Mouse (Mus musculus) midbrain, embryonic 14.5 days (tissue): ENCODE measurements around the gene Prodh2. TPM values are rescaled to one million over a fixed set of nuclear protein-coding genes. Genes with fewer than 3 reads are reported as not detected.
A peak's percentile ranks its signal among the peaks of the same experiment; 100 is the strongest.
"Not testable (repeated sequence)": the region's sequence is repeated elsewhere in the genome, so short reads cannot be mapped to it uniquely, and the experiment has no call there.

Experiments
- ATAC-seq: fragments of 200-750 bp; cut with Nextera tagmentation; 2 replicates; pipeline ENCODE4 v1.8.0; 2017; ENCODE audit warnings: moderate number of reproducible peaks, moderate library complexity; ENCODE audit not compliant: low FRiP score, low TSS enrichment
- DNase-seq: peaks from one replicate; pipeline ENCODE4 v3.0.0-alpha.2; 2015
- H3K27ac ChIP-seq: fragments of 300-500 bp; sonication (generic); replicated peaks from 2 replicates; pipeline ENCODE4 v1.5.1; 2014; ENCODE audit warnings: mild to moderate bottlenecking, low read depth, low read length, moderate library complexity
- H3K27me3 ChIP-seq: fragments of 300-500 bp; sonication (generic); 2 replicates; pipeline ENCODE4 v1.6.1; 2014; ENCODE audit warnings: low read length, control low read depth, mixed read lengths; ENCODE audit not compliant: control insufficient read depth, insufficient read depth
- H3K36me3 ChIP-seq: fragments of 300-500 bp; sonication (generic); 2 replicates; pipeline ENCODE4 v1.6.1; 2014; ENCODE audit warnings: low read length, control low read depth; ENCODE audit not compliant: control insufficient read depth, insufficient read depth
- H3K4me1 ChIP-seq: fragments of 300-500 bp; sonication (generic); 2 replicates; pipeline ENCODE4 v1.6.1; 2014; ENCODE audit warnings: mild to moderate bottlenecking, antibody characterized with exemption, low read length, control low read depth; ENCODE audit not compliant: control insufficient read depth, insufficient read depth
- H3K4me2 ChIP-seq: fragments of 300-500 bp; sonication (generic); 2 replicates; pipeline ENCODE4 v1.6.1; 2014; ENCODE audit warnings: mild to moderate bottlenecking, low read length, moderate library complexity
- H3K4me3 ChIP-seq: fragments of 300-500 bp; sonication (generic); replicated peaks from 2 replicates; pipeline ENCODE4 v1.5.1; 2014; ENCODE audit warnings: low read depth, low read length
- H3K9ac ChIP-seq: fragments of 300-500 bp; sonication (generic); replicated peaks from 2 replicates; pipeline ENCODE4 v1.6.1; 2014; ENCODE audit warnings: mild to moderate bottlenecking, low read length, moderate library complexity
- H3K9me3 ChIP-seq: fragments of 300-500 bp; sonication (generic); 2 replicates; pipeline ENCODE4 v1.6.1; 2016; ENCODE audit warnings: low read length, control low read depth, mixed read lengths; ENCODE audit not compliant: control insufficient read depth
- WGBS: fragments of 180-500 bp; shearing (Covaris S2); extraction: QIAGEN DNeasy Blood & Tissue Kit; methylation state at CpG from one replicate; pipeline ENCODE4 v1.1.7; 2014; 5-methylcytosine and 5-hydroxymethylcytosine counted together
- polyA plus RNA-seq: library from polyadenylated mRNA; unstranded; fragments of >200 nt; fragmentation: Nextera tagmentation; extraction: Ambion mirVana; gene quantifications from 2 replicates; pipeline ENCODE4 v1.2.1, GENCODE M21; 2014

Gene Prodh2
- polyA plus RNA-seq, 1 experiment from 2014 or later, result not detected

DNA sequence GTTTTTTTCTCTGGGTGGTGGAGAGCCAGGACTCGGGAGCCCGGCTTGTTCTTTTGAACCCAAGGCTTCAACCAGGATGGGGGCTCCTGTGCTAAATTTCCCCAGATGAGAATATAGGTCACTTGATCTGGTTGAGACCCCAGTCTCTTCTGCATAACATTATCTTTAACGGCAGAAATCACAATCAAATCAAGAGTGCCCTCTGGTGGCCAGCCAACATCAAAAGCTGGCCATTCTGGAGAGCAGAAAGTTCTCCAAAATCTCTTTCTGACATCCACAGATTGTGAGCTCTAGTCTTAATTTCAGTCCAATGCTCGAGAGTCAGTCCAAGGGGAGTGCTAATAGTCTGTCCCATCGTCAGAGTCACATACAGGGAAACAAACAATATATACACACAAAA, 7.7 kb downstream of the Prodh2 start:
- not testable (repeated sequence) for H3K4me1 ChIP-seq, H3K4me3 ChIP-seq, H3K27me3 ChIP-seq, H3K36me3 ChIP-seq, H3K27ac ChIP-seq, H3K9ac ChIP-seq, H3K4me2 ChIP-seq, H3K9me3 ChIP-seq, ATAC-seq
- DNase-seq, result peak; percentile 39
- 76% methylated on average over 5 of the region's 5 CpGs for WGBS

DNA sequence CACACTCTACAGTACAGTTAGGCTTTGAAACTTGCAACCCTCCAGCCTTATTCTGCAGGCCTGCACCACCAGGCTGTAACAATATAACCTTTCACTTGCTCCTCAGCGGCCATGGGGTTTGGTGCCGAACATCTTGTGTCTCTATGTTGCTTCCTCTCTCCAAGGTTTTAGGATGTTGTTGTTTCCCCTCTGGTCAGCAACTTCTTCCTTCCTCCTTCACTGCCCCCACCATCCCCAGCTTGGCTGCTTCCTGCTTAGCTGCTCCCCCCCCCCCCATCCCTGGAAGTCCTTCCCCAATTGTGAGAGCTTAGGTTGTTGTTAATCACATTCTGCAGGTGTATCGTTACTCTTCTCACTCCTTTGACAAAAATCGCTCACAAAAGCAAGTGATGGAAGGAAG, 14.6 kb downstream of the Prodh2 start:
- H3K9ac ChIP-seq, result no peak overlapping the region
- no peaks in the 10 kb centered on the region for H3K36me3 ChIP-seq
- H3K4me2 ChIP-seq, result no peak overlapping the region
- no peaks in the 10 kb centered on the region for H3K27me3 ChIP-seq
- no peaks in the 10 kb centered on the region for H3K4me1 ChIP-seq
- no peak for ATAC-seq
- no peak overlapping the region for H3K4me3 ChIP-seq
- DNase-seq, result no peak
- no peaks in the 10 kb centered on the region for H3K9me3 ChIP-seq
- no peak overlapping the region for H3K27ac ChIP-seq
- WGBS, result 85% methylated on average over 4 of the region's 4 CpGs

DNA sequence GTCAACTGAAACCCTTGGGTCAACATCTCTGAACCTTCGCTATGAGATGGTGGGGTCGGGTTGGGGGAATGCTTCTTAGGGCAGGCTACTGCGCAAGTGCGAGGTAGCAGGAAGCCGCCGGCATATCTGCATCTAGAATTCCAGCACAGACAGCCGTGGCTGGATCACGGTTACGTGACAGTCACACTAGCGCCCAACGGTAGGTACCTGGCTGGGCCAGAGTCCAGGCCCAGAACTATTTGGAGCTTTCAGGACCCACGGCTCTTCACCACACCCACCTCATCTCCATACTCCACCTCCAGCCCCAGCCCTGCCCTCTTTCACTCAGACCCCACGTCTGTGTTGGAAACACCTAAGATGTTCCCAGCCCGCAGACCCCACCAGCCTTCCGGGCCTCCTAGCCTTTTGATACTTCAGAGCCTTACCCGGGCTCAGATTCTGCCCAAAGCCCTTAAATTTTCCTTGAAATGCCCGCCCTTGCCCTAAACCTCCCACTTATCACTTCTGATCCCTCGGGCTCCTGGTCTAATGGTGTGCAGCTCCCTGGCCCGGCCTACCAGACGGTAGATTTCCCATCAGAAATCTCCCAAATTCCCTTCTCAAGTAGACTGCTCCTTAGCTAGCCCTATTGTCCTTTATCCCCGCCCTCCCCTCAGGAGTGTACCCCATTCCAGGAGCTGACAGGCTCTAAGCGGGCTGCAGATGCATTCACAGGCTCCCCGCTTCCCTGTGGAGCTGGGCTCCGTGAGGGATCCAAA, 21.8 kb downstream of the Prodh2 start:
- H3K27ac ChIP-seq, result no peak overlapping the region
- no peak overlapping the region for H3K9ac ChIP-seq
- H3K9me3 ChIP-seq, result no peaks in the 10 kb centered on the region
- H3K4me3 ChIP-seq, result no peak overlapping the region
- ATAC-seq (no peak), DNase-seq (no peak)
- H3K36me3 ChIP-seq, result no peaks in the 10 kb centered on the region
- 55% methylated on average over 24 of the region's 24 CpGs for WGBS
- H3K4me2 ChIP-seq, result no peak overlapping the region
- H3K27me3 ChIP-seq, result no peaks in the 10 kb centered on the region
- no peaks in the 10 kb centered on the region for H3K4me1 ChIP-seq

DNA sequence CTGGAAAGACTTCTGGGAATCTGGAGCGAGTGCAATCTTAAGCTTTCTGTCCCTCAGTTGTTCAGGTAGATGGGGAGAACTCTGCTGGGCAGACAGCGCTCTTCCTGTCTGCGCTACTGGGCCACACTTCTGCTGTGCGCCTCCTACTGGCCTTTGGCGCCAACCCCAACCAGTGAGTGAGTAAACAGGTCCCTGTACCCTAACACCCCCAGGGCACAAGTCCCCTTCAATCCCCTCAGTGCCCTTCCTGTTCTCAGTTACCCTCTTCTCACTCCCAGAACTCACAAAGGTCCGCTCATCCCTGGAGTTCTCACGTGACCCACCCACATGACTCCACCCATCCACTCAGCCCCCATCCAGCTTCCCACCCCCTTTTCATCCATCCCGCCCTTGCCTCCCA, 24.9 kb downstream of the Prodh2 start:
- Histone ChIP-seq H3K9ac (no peak overlapping the region), H3K36me3 (peaks cover 14% of the 10 kb centered on the region), H3K27me3 (no peaks in the 10 kb centered on the region), H3K9me3 (no peaks in the 10 kb centered on the region), H3K4me3 (no peak overlapping the region), H3K4me1 (no peaks in the 10 kb centered on the region), H3K27ac (no peak overlapping the region), H3K4me2 (no peak overlapping the region)
- no peak for ATAC-seq
- no peak for DNase-seq
- WGBS, result 42% methylated on average over 8 of the region's 8 CpGs

DNA sequence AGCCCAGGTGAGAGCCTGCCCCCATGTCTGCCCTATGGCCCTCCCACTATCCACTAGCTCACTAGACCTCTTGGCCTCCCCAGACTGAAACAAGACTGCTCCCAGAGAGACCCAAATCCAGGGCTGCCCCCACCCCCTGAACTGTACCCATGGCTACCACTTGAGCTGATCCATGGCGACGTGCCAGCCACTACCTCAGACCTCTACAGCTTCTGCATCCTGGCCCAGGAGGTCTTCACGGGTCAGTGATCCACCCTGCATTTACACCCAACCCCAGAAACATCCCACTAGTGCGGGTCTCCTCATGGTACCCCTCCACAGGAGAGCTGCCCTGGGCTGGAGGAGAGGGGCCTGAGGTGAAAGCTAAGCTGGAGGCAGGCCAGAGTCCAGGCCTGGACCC, 27.0 kb downstream of the Prodh2 start:
- no peaks in the 10 kb centered on the region for H3K27me3 ChIP-seq
- peak overlapping the region; percentile 32 for H3K27ac ChIP-seq
- DNase-seq (peak; percentile 29), ATAC-seq (0 out of 2 replicates have a peak, but pooled peaks have one; percentile 13)
- no peak overlapping the region for H3K4me3 ChIP-seq
- no peaks in the 10 kb centered on the region for H3K4me1 ChIP-seq
- H3K36me3 ChIP-seq, result peaks cover 34% of the 10 kb centered on the region
- no peak overlapping the region for H3K4me2 ChIP-seq
- no peaks in the 10 kb centered on the region for H3K9me3 ChIP-seq
- no peak overlapping the region for H3K9ac ChIP-seq
- 24% methylated on average over 4 of the region's 4 CpGs for WGBS

DNA sequence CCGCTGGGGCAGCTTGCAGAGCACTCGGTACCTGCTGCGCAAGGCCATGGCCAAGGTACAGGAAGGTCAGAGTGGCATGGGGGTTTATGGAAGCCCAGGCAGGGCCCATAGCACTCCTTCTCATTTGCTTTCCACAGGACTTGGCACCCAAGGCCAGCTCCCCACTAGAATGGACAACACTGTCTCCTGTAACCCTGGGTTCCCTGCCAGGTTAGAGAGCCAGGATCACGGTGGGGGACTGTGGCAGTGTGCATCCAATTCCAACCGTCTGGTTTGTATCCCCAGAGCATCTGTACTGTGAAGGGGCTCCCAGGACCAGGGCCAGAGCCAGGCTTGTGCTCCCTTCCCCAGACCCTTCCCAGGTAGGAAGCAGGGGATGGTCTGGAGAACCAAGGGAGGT, 27.4 kb downstream of the Prodh2 start:
- H3K4me1 ChIP-seq, result no peaks in the 10 kb centered on the region
- H3K4me3 ChIP-seq, result no peak overlapping the region
- peak overlapping the region; percentile 32 for H3K27ac ChIP-seq
- H3K9me3 ChIP-seq, result no peaks in the 10 kb centered on the region
- 71% methylated on average over 5 of the region's 5 CpGs for WGBS
- no peak overlapping the region for H3K9ac ChIP-seq
- no peak overlapping the region for H3K4me2 ChIP-seq
- H3K27me3 ChIP-seq, result no peaks in the 10 kb centered on the region
- DNase-seq, result no peak
- no peak for ATAC-seq
- peaks cover 39% of the 10 kb centered on the region for H3K36me3 ChIP-seq

DNA sequence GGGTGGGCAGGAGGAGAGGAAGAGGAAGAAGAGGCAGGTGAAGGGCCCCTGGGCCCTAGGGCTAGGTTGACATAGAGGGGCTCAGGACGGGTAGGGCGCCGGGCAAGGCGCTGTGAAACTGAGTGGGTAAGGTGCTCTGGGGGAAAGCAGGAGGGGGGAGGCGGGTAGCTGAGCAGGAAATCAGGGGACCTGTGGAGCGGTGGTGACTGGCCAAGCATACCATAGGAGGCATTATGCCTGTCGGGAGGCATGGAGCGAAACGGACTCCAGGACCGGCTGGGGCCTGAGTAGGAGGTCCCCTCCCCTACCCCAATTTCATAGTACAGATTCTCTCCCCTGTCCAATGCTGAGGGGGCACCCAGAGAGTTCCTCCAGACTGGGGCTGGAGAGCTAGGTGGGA, 29.4 kb downstream of the Prodh2 start:
- ATAC-seq, result no peak
- Histone ChIP-seq H3K4me2 (no peak overlapping the region), H3K4me3 (no peak overlapping the region), H3K4me1 (no peaks in the 10 kb centered on the region), H3K27me3 (no peaks in the 10 kb centered on the region), H3K36me3 (peaks cover 59% of the 10 kb centered on the region), H3K27ac (no peak overlapping the region), H3K9ac (no peak overlapping the region), H3K9me3 (no peaks in the 10 kb centered on the region)
- 79% methylated on average over 10 of the region's 10 CpGs for WGBS
- DNase-seq, result no peak

DNA sequence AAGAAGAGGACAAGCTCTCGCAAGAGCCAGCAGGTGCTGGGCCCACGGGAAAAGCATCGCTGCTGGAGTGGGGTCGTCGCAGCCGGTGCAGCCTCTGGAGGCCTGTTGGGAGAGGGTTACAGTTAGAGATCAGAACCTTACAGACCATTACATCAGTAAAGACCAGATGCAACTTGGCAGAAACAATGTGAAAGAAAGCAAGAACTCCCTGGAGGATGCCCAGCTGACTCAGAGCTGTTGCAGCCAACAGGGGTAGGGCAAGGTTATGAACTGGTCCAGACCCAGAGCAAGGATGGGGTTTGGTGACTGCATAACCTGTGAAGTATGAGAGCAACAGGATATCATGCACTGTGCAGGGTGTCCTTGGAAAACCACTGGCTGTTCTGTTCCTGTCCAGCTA, 31.1 kb downstream of the Prodh2 start:
- Histone ChIP-seq H3K9ac (no peak overlapping the region), H3K9me3 (no peaks in the 10 kb centered on the region), H3K4me3 (no peak overlapping the region), H3K27ac (no peak overlapping the region), H3K4me2 (no peak overlapping the region), H3K36me3 (peaks cover 75% of the 10 kb centered on the region), H3K27me3 (no peaks in the 10 kb centered on the region), H3K4me1 (no peaks in the 10 kb centered on the region)
- DNase-seq (no peak), ATAC-seq (no peak)
- 79% methylated on average over 6 of the region's 6 CpGs for WGBS

DNA sequence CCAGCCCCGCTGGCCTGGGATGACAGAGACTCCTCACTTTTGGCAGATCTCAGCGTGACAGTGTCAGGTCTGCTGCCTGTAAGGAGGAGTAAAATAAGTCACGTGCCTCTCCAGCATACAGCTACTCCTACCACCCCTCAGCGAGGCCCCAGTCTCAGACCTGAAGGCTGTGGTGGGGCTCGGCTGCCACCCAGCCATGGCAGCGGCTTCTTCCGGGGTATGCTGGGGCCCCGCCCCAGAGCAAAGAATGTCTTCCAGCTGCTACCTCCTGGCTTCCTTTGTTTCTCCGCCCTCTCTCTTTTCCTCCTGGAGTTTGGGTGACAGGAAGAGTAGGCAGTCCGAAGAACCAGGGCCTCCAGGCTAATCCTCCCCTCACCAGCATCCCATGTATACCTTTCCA, 32.5 kb downstream of the Prodh2 start:
- no peak overlapping the region for H3K27ac ChIP-seq
- no peaks in the 10 kb centered on the region for H3K4me1 ChIP-seq
- no peak overlapping the region for H3K4me3 ChIP-seq
- H3K4me2 ChIP-seq, result no peak overlapping the region
- no peaks in the 10 kb centered on the region for H3K27me3 ChIP-seq
- DNase-seq, result no peak
- H3K36me3 ChIP-seq, result peaks cover 90% of the 10 kb centered on the region
- no peak for ATAC-seq
- H3K9ac ChIP-seq, result no peak overlapping the region; the same call in 1 of the 2 replicates
- no peaks in the 10 kb centered on the region for H3K9me3 ChIP-seq
- WGBS, result 38% methylated on average over 10 of the region's 10 CpGs
